26 mouse cellular contexts compared by ENCODE assay signal in the genomic region with DNA sequence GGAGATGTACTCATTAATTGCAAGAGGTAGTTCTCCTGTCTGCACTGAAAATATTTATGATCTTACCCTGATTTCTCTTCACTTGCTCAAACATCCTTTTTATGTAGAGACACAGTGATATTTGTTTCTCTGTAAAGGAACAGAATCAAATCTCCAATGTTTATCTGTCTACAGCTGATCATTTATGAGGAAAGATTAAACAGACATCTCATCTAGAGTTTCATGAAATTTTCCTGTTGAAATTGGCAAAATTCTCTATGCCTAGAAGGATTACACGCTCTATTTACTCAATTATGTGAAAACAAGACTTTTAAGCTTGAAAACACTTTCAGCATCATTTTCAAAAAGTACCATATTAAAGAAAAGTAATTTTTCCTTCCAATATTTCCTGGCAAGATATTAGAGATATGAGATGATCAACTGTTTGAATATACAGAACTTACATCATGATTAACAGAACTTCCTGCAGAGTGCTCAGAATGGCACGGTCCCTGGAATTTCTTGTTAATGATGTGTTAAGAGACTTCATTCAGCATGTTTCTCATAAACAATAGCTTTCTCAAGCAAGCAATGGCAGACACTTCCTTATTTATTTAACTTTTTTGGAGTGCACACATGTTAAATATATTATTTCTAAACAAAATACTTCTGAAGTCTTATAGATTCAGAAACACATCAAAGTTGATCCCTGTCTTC.
DNase-seq lines count a peak whose midpoint lies in the region; ATAC-seq and TF ChIP-seq lines count a peak whose summit lies in the region.
"Had no signal": no experiment of that assay in that cellular context is flagged by ENCODE, and none has a peak within 500 bp of the region (broad histone marks: within the 10 kb centered on the region; RNA-seq: fewer than 3 reads in every experiment).

No protein-coding gene starts in this region.

- 36% methylated on average over 2 of the region's 2 CpGs for WGBS in lung, embryonic 14.5 days
- whole genome bisulfite sequencing in lung, embryonic 16.5 days: 40% methylated on average over 2 of the region's 2 CpGs

- H3K9me3 ChIP-seq in lung, embryonic 14.5 days (ENCODE audit: low read depth, low read length): no peaks in the 10 kb centered on the region
- H3K9me3 ChIP-seq in lung, embryonic 16.5 days (ENCODE audit: control insufficient read depth, low read length): no peaks in the 10 kb centered on the region
- H3K9me3 ChIP-seq: embryonic facial prominence, embryonic 12.5 days; embryonic facial prominence, embryonic 15.5 days; forebrain, embryonic 10.5 days; forebrain, embryonic 12.5 days had no signal

- no peaks in the 10 kb centered on the region for H3K36me3 ChIP-seq in lung, embryonic 14.5 days (ENCODE audit: insufficient read depth)
- no peaks in the 10 kb centered on the region for H3K36me3 ChIP-seq in lung, embryonic 16.5 days (ENCODE audit: control insufficient read depth, insufficient read depth, low read length)
- H3K36me3 ChIP-seq: embryonic facial prominence, embryonic 12.5 days; embryonic facial prominence, embryonic 15.5 days; forebrain, embryonic 10.5 days; forebrain, embryonic 12.5 days had no signal

- TF ChIP-seq CTCF in lung, embryonic 14.5 days (IDR thresholded peaks at IDR 0.05; ENCODE audit: low read depth): no peak

- H3K4me1 ChIP-seq in lung, embryonic 14.5 days (ENCODE audit: insufficient read depth): 0 out of 2 replicates have a peak, but pooled peaks cover 5% of the 10 kb centered on the region
- H3K4me1 ChIP-seq in lung, embryonic 16.5 days (replicated peaks; ENCODE audit: control insufficient read depth, insufficient read depth, low read length): peaks cover 3% of the 10 kb centered on the region; the same call in 1 of the 2 replicates
- H3K4me1 ChIP-seq: embryonic facial prominence, embryonic 12.5 days; embryonic facial prominence, embryonic 15.5 days; forebrain, embryonic 10.5 days; forebrain, embryonic 12.5 days had no signal

- no peak overlapping the region for H3K9ac ChIP-seq in lung, embryonic 14.5 days
- H3K9ac ChIP-seq in lung, embryonic 16.5 days (ENCODE audit: low read length): no peak overlapping the region
- H3K9ac ChIP-seq: embryonic facial prominence, embryonic 12.5 days; embryonic facial prominence, embryonic 15.5 days; forebrain, embryonic 12.5 days had no signal

- H3K27ac ChIP-seq in lung, embryonic 14.5 days (ENCODE audit: low read depth): no peak overlapping the region
- peak overlapping the region; percentile 55; the same call in 1 of the 2 replicates for H3K27ac ChIP-seq in lung, embryonic 16.5 days (ENCODE audit: low read length)
- H3K27ac ChIP-seq: embryonic facial prominence, embryonic 12.5 days; embryonic facial prominence, embryonic 15.5 days; forebrain, embryonic 10.5 days; forebrain, embryonic 12.5 days had no signal

- no peak overlapping the region for H3K4me2 ChIP-seq in lung, embryonic 14.5 days
- no peak overlapping the region for H3K4me2 ChIP-seq in lung, embryonic 16.5 days (ENCODE audit: low read depth, low read length)
- H3K4me2 ChIP-seq: embryonic facial prominence, embryonic 12.5 days; embryonic facial prominence, embryonic 15.5 days; forebrain, embryonic 12.5 days had no signal

- H3K27me3 ChIP-seq in lung, embryonic 14.5 days (ENCODE audit: insufficient read depth, low read length): no peaks in the 10 kb centered on the region
- H3K27me3 ChIP-seq in lung, embryonic 16.5 days (ENCODE audit: control insufficient read depth, insufficient read depth, low read depth, low read length): no peaks in the 10 kb centered on the region
- H3K27me3 ChIP-seq: embryonic facial prominence, embryonic 12.5 days; embryonic facial prominence, embryonic 15.5 days; forebrain, embryonic 12.5 days; Patski had no signal

- peak; percentile 70 for ATAC-seq in lung, embryonic 14.5 days (ENCODE audit: insufficient read depth)
- ATAC-seq in lung, embryonic 16.5 days (ENCODE audit: low read depth): peak; percentile 92
- ATAC-seq: activated CD4-positive, CD25-positive, alpha-beta regulatory T cell, adult 4 months; forebrain, embryonic 14.5 days; forebrain, embryonic 16.5 days; Patski had no signal

- DNase-seq in lung, embryonic 14.5 days: peak; percentile 84
- DNase-seq in lung, postnatal 4 days: no peak
- DNase-seq in lung, adult 18-20 months: no peak
- DNase-seq in lung, postnatal 10 days: peak; percentile 7
- DNase-seq in lung, postnatal 36 days: no peak
- no peak for DNase-seq in c-Kit-positive CD71-positive TER-119-positive erythroid progenitor cells, embryonic 14.5 days (ENCODE audit: low spot score)
- DNase-seq: adrenal gland, adult 8-10 months; adrenal gland, postnatal 14 days; adrenal gland, postnatal 36 days; cerebellum, adult 11 months; cerebellum, adult 18-20 months; cerebellum, adult 8-10 months; cerebellum, adult 9-11 months; cerebellum, postnatal 14 days; cerebellum, postnatal 36 days; embryo, embryonic 11 days had no signal

- H3K4me3 ChIP-seq in lung, embryonic 14.5 days (ENCODE audit: low read depth, low read length): no peak overlapping the region
- no peak overlapping the region for H3K4me3 ChIP-seq in lung, embryonic 16.5 days (ENCODE audit: low read length)
- H3K4me3 ChIP-seq: embryonic facial prominence, embryonic 12.5 days; embryonic facial prominence, embryonic 15.5 days; erythroblast, embryonic 14.5 days; forebrain, embryonic 10.5 days; forebrain, embryonic 12.5 days had no signal

Comparison
In these comparisons a context has a peak if more than half of its experiments do, and no peak if none do; other contexts are left out.
1. DNase-seq: peak in lung, embryonic 14.5 days (single experiment) and lung, postnatal 10 days (single experiment); none in lung, postnatal 4 days (0 of 2), lung, adult 18-20 months (0 of 2), lung, postnatal 36 days (single experiment) and c-Kit-positive CD71-positive TER-119-positive erythroid progenitor cells, embryonic 14.5 days (single experiment).